Mouse (Mus musculus) bone marrow macrophage, adult 2 months (primary cell): ENCODE results near the gene Wdr49.

Experiments used
- CTCF ChIP-seq: IDR thresholded peaks from 2 replicates; pipeline ENCODE4 v1.5.1; 2012; ENCODE audit warnings: low read depth, mild to moderate bottlenecking, low read length, moderate library complexity
- POLR2A ChIP-seq: IDR thresholded peaks from 2 replicates; pipeline ENCODE4 v1.6.1; 2012; ENCODE audit warnings: mild to moderate bottlenecking, low read depth, low read length, borderline replicate concordance

GRCm38 (mm10) chr3:75517631-75518250 is 35.8 kb upstream of the Wdr49 start:
- no peak for TF ChIP-seq CTCF
- TF ChIP-seq POLR2A: no peak
